Mouse (Mus musculus) liver, adult 2 months (tissue): ENCODE data around the gene Gm8094.
"Not testable (repeated sequence)": the region's sequence is repeated elsewhere in the genome, so short reads cannot be mapped to it uniquely, and the experiment has no call there.

Experiments used
- CTCF ChIP-seq: fragments of 200-500 bp; IDR thresholded peaks from 2 replicates; pipeline ENCODE4 v1.5.1; 2011; ENCODE audit warnings: low read depth, low read length, control low read depth
- POLR2A ChIP-seq: fragments of 200-500 bp; IDR thresholded peaks from 2 replicates; pipeline ENCODE4 v1.6.1; 2011; ENCODE audit warnings: low read length, control low read depth; ENCODE audit not compliant: insufficient read depth; ENCODE audit errors: extremely low read depth

DNA sequence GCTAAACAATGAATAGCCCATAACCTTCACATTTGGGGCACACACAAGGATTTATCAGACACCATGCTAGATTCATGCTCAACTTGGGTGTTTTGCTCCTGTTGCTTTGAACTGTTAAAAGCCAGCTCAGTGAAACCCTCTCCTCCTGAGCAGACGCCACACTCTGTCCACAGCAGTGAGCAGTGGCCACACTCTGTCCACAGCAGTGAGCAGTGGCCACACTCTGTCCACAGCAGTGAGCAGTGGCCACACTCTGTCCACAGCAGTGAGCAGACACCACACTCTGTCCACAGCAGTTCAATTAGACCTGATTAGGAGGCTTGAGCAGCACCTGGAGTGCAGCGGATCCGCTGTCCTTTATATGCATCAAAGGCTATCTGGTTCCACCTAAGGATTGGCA, 43.2 kb upstream of the Gm8094 start:
- not testable (repeated sequence) for TF ChIP-seq CTCF, POLR2A
